Mouse (Mus musculus): Measurements from ENCODE around the gene Sgsm2. TPM values are rescaled to one million over a fixed set of nuclear protein-coding genes. Genes with fewer than 3 reads are reported as not detected.

Gene Sgsm2
- total RNA-seq (2023): 5.0 to 7.3 TPM (median 6.1 TPM) in 4 replicates

GRCm38 (mm10) chr11:74896901-74897677 is at the start of gene Sgsm2:
Sgsm2 (minus strand) TSS chr11:74897060.

DNA sequence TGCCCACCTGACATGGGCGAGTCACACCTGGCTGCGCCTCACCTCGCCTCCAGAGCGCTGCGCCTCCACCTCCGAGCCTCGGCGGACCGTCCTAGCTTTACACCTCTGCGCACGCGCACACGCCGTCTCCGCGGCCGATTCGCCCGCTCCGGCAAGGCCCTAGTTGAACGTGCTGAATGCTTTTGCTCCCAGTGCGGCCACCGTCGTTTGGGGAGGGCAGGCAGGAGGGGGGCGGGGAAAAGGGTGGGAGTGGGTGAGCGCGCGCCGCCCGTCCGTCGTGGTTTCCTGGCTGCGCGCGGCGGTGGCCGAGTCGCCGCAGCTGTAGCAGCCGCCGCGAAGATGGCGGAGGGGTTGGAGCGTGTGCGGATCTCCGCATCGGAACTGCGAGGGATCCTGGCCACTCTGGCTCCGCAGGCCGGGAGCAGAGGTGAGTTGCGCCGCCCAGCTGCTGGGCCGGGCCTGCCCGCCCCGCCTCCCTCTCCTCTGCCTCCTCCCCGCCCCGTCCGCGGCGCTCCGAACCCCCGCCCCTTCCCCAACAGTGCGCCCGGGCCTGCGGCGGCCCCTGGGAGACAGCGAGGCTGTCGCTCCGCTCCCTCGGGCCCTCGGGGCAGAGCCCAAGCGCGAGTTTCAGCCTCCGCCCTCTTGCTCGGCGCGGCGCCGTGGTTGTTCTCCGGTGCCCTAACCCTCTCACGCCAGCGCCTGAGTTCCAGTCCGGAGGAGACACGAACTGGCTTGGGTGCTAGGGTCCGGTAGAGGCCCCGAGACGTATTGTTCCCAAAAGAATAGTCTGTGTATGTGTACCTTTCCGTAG is 28.9 kb upstream of the Sgsm2 start, which contains the start of the genes Smg6 and Srr:
Gene Smg6, plus strand, starts transcription at position 247 of the 811 bp plus-strand sequence.
Gene Srr, minus strand, starts transcription at position 372 of the 811 bp plus-strand sequence.

GRCm38 (mm10) chr11:74897678-74898516 is 1.0 kb upstream of the Sgsm2 start, which contains the start of gene Tsr1:
Tsr1 (plus strand) TSS chr11:74898071.

DNA sequence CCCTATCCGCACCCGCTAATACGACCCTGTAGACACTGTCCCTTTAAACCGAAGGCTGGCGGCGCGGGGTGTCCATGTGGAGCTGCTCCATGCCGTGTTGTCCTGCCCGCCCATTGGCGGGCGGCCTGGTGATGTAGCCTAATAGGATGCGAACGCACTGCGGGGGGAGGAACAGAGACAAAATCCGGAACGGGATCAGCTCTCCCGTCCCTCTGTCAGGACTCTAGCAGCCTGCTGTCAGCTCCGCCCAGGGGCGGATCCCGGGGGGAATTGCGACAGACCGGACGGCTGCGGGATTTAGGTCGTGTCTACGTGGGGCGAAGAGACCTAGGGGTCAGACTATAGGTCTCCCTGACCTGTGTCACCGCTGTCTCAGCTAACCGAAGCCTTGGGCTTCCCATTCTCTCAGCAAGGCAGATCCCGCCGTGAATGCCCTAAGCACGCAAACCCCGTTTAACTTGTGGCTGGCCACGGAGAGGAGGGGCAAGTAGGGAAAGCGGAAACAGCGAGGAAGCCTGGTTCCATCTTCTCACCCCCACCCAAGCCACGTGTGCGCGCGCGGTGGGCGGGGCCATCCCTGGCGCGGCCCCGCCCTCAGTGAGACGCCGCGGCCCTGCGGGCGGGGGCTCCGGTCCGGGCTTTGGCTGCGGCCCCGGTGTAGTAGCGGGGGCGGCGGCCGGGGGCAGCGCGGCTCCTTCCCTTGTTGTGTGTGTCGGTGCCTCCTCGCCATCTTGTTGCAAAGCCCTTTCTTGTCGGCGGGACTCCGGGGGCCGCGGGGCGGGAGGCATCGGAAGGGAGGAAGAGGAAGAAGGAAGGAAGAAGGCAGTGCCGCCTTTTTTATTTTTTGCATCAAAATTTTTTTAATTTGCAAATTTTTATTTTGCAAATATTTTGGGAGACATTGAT is 66.4 kb downstream of the Sgsm2 start, which contains the start of gene Mnt:
Gene Mnt, plus strand, starts transcription at position 665 of the 906 bp plus-strand sequence.

Other genes with a start within 250 kb of the Sgsm2 start
- gene Cluh, start 247.6 kb downstream of the Sgsm2 start, total RNA-seq (2023): 41.0 to 44.0 TPM (median 42.0 TPM) in 4 replicates
- gene Pafah1b1, start 172.4 kb downstream of the Sgsm2 start, total RNA-seq (2023): 116 to 154 TPM (median 131 TPM) in 4 replicates
- gene Mettl16, start 126.2 kb downstream of the Sgsm2 start, total RNA-seq (2023): 43.6 to 52.2 TPM (median 47.9 TPM) in 4 replicates
- 121 to 138 TPM (median 128 TPM) in 4 replicates for gene Mnt, start 66.1 kb downstream of the Sgsm2 start, total RNA-seq (2023)
- 66.2 to 80.9 TPM (median 70.6 TPM) in 4 replicates for gene Tsr1, start 1.0 kb upstream of the Sgsm2 start, total RNA-seq (2023)
- 63.6 to 69.7 TPM (median 67.1 TPM) in 4 replicates for gene Smg6, start 28.8 kb upstream of the Sgsm2 start, total RNA-seq (2023)
- 5.2 to 9.6 TPM (median 6.7 TPM) in 4 replicates for gene Srr, start 28.9 kb upstream of the Sgsm2 start, total RNA-seq (2023)